Mouse (Mus musculus) adrenal gland, adult (tissue): Measurements from ENCODE around the gene N4bp2.
A peak's percentile ranks its signal among the peaks of the same experiment; 100 is the strongest.
"Not testable (repeated sequence)": the region's sequence is repeated elsewhere in the genome, so short reads cannot be mapped to it uniquely, and the experiment has no call there.

Source experiments
- DNase-seq, 2 experiments: peaks; one replicate each; pipeline ENCODE4 v3.0.0; 2022 to 2023; ENCODE audit warnings: low spot score in 1 of 2; ENCODE audit not compliant: inconsistent age in 2 of 2

Gene N4bp2

GRCm38 (mm10) chr5:65763088-65763915 lies at the start of gene N4bp2:
TSS of gene N4bp2 (plus strand) at chr5:65763521.
- peak; percentile 78 to 95 for DNase-seq

GRCm38 (mm10) chr5:65715084-65715483 lies 48.2 kb upstream of the N4bp2 start:
- DNase-seq: no peak

- no peak for DNase-seq
Measured at GRCm38 (mm10) chr5:65717063-65717902, 46.0 kb upstream of the N4bp2 start.

GRCm38 (mm10) chr5:65717903-65718211 lies 45.5 kb upstream of the N4bp2 start:
- not testable (repeated sequence) for DNase-seq

GRCm38 (mm10) chr5:65718368-65718767 lies 45.0 kb upstream of the N4bp2 start:
- DNase-seq: no peak

- peak; percentile 73 to 91 for DNase-seq
Measured at GRCm38 (mm10) chr5:65724311-65725054, 38.8 kb upstream of the N4bp2 start.

GRCm38 (mm10) chr5:65731173-65732007 lies 31.9 kb upstream of the N4bp2 start:
- peak; percentile 54 to 83 for DNase-seq

GRCm38 (mm10) chr5:65735601-65736000 lies 27.7 kb upstream of the N4bp2 start:
- no peak for DNase-seq

GRCm38 (mm10) chr5:65739366-65739765 lies 24.0 kb upstream of the N4bp2 start:
- DNase-seq: no peak

- DNase-seq: no peak
Measured at GRCm38 (mm10) chr5:65746908-65747307, 16.4 kb upstream of the N4bp2 start.

- DNase-seq: no peak
Measured at GRCm38 (mm10) chr5:65748386-65748785, 14.9 kb upstream of the N4bp2 start.

- DNase-seq: no peak
Measured at GRCm38 (mm10) chr5:65748880-65749279, 14.4 kb upstream of the N4bp2 start.

GRCm38 (mm10) chr5:65752021-65752420 lies 11.3 kb upstream of the N4bp2 start:
- no peak for DNase-seq

- no peak for DNase-seq
Measured at GRCm38 (mm10) chr5:65755859-65756258, 7.5 kb upstream of the N4bp2 start.

- DNase-seq: no peak
Measured at GRCm38 (mm10) chr5:65757110-65757509, 6.2 kb upstream of the N4bp2 start.

- DNase-seq: no peak
Measured at GRCm38 (mm10) chr5:65760041-65760440, 3.3 kb upstream of the N4bp2 start.

GRCm38 (mm10) chr5:65760599-65760998 lies 2.7 kb upstream of the N4bp2 start:
- no peak for DNase-seq

GRCm38 (mm10) chr5:65761020-65761419 lies 2.3 kb upstream of the N4bp2 start:
- no peak for DNase-seq

GRCm38 (mm10) chr5:65761921-65762320 lies 1.4 kb upstream of the N4bp2 start:
- DNase-seq: no peak

GRCm38 (mm10) chr5:65762686-65763085 lies 635 bp upstream of the N4bp2 start:
- DNase-seq: no peak
